Mouse (Mus musculus): ENCODE measurements around the gene Gm42906. TPM values are rescaled to one million over a fixed set of nuclear protein-coding genes. Genes with fewer than 3 reads are reported as not detected.

The Gm42906 gene
- polyA plus RNA-seq, 1 experiment from 2014 or later: not detected

DNA sequence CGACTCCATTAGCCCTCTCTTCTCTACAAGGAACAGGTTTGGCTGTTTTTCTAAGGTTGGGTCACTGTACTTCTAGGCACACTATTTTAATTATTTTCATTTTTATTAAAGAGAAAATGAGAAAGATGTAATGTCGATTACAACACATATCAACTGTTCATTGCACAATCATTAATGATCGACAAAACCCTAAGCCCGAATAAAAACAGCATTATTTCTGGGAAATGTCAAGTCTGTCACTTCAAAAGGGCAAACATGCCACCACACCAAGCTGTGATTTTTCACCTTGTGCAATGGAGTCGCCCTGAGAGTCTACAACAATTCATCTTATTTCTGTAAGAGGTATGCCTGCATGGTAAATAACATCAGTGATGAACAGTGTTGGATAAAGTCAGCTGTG, 21.7 kb downstream of the Gm42906 start:
- Histone ChIP-seq H3K27me3 (ENCODE audit: control insufficient read depth, insufficient read depth, low read length) (no peaks in the 10 kb centered on the region), H3K4me1 (ENCODE audit: control insufficient read depth in 2 of 2, insufficient read depth in 2 of 2, low read length in 2 of 2) (no peaks in the 10 kb centered on the region), H3K4me2 (ENCODE audit: low read length) (no peak overlapping the region), H3K27ac (replicated peaks in 1 of 2; ENCODE audit: control insufficient read depth in 1 of 2, insufficient read depth in 1 of 2, low read depth in 2 of 2, low read length in 2 of 2) (no peak overlapping the region), H3K4me3 (ENCODE audit: control insufficient read depth in 1 of 2, insufficient read depth in 1 of 2, low read depth in 1 of 2, low read length in 2 of 2) (no peak overlapping the region), H3K9me3 (ENCODE audit: control insufficient read depth, low read length) (no peaks in the 10 kb centered on the region), H3K36me3 (ENCODE audit: control insufficient read depth, insufficient read depth, low read length) (no peaks in the 10 kb centered on the region), H3K9ac (ENCODE audit: low read length) (no peak overlapping the region)
- no peak for ATAC-seq (ENCODE audit: insufficient number of reproducible peaks, insufficient read depth, low FRiP score, low read depth)
- 80% methylated on average over 5 of the region's 5 CpGs for WGBS

DNA sequence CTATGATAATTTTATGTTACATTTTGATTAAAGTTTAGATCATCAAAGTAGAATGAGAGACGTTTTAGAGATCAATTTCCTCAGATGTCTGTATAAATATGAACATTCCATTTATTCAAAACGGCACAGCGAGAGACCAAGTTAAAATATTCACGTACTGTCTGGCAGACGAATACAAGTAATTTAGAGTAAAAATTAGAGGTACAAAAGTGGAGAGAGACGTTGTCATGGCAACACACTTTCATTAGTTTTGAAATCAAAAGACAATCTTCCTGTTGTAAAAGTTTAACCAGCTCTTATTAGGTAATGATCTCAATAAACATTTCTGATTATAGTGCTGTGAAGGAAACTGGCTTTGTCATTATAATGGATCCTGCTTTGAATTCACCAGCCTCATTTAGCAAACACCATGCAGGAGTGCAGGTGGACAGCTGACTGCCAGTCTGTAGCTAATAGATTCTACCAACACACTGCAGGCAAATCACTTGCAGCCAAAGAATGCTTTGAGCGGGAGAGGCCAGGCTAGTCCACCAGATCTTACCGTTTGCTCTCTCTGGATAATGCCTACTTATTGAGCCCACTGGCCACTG, 22.6 kb downstream of the Gm42906 start:
- H3K4me3 ChIP-seq (ENCODE audit: control insufficient read depth in 1 of 2, insufficient read depth in 1 of 2, low read depth in 1 of 2, low read length in 2 of 2): no peak overlapping the region
- H3K36me3 ChIP-seq (ENCODE audit: control insufficient read depth, insufficient read depth, low read length): no peaks in the 10 kb centered on the region
- H3K9ac ChIP-seq (ENCODE audit: low read length): no peak overlapping the region
- no peak for ATAC-seq (ENCODE audit: insufficient number of reproducible peaks, insufficient read depth, low FRiP score, low read depth)
- no peak overlapping the region for H3K27ac ChIP-seq (replicated peaks in 1 of 2; ENCODE audit: control insufficient read depth in 1 of 2, insufficient read depth in 1 of 2, low read depth in 2 of 2, low read length in 2 of 2)
- H3K9me3 ChIP-seq (ENCODE audit: control insufficient read depth, low read length): no peaks in the 10 kb centered on the region
- no peak overlapping the region for H3K4me2 ChIP-seq (ENCODE audit: low read length)
- H3K4me1 ChIP-seq (ENCODE audit: control insufficient read depth in 2 of 2, insufficient read depth in 2 of 2, low read length in 2 of 2): no peaks in the 10 kb centered on the region
- no peaks in the 10 kb centered on the region for H3K27me3 ChIP-seq (ENCODE audit: control insufficient read depth, insufficient read depth, low read length)
- whole genome bisulfite sequencing: 82% methylated on average over 8 of the region's 8 CpGs

DNA sequence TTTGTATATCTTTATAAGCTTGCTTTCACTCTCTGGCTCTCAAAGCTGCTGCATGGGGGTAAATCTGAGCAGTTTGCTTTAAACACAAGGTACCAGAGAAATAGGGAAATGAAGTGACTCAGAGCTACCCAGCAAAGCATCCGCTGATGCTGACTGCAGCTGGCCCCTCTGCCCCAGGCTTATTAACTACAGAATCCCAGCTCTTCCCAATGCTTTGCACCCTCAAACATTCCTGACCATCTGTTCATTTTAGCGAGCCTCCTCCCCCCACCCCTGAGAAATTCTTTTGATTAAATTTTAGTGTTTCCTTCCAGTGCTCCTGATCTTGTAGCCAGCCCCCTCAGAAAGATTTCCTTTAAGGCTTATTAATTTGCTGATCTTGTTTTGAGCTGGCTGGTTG, 24.4 kb downstream of the Gm42906 start:
- H3K27me3 ChIP-seq (ENCODE audit: control insufficient read depth, insufficient read depth, low read length): no peaks in the 10 kb centered on the region
- no peak for ATAC-seq (ENCODE audit: insufficient number of reproducible peaks, insufficient read depth, low FRiP score, low read depth)
- no peak overlapping the region for H3K27ac ChIP-seq (replicated peaks in 1 of 2; ENCODE audit: control insufficient read depth in 1 of 2, insufficient read depth in 1 of 2, low read depth in 2 of 2, low read length in 2 of 2)
- no peaks in the 10 kb centered on the region for H3K36me3 ChIP-seq (ENCODE audit: control insufficient read depth, insufficient read depth, low read length)
- no peaks in the 10 kb centered on the region for H3K9me3 ChIP-seq (ENCODE audit: control insufficient read depth, low read length)
- no peak overlapping the region for H3K4me2 ChIP-seq (ENCODE audit: low read length)
- no peaks in the 10 kb centered on the region for H3K4me1 ChIP-seq (ENCODE audit: control insufficient read depth in 2 of 2, insufficient read depth in 2 of 2, low read length in 2 of 2)
- no peak overlapping the region for H3K4me3 ChIP-seq (ENCODE audit: control insufficient read depth in 1 of 2, insufficient read depth in 1 of 2, low read depth in 1 of 2, low read length in 2 of 2)
- WGBS: 57% methylated on average over 2 of the region's 2 CpGs
- no peak overlapping the region for H3K9ac ChIP-seq (ENCODE audit: low read length)

DNA sequence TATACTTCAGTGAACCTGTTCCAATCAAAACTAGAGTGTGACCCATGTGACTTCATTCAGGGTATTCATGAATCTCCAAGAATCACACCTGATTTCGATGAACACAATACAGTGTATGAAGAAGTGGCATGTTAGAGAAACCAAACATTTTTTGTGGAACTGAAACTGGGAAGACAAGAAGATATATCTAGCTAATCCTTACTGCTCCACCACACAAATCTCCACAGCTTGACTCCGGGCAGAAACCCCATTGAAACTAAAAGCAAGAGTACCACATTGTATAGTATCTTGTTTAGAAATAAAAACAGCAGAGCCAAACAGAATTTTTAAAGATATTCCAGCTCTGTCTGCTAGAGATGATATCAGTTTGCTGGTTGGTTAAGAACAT, 27.4 kb downstream of the Gm42906 start:
- no peak overlapping the region for H3K4me3 ChIP-seq (ENCODE audit: control insufficient read depth in 1 of 2, insufficient read depth in 1 of 2, low read depth in 1 of 2, low read length in 2 of 2)
- WGBS: 86% methylated on average over 2 of the region's 2 CpGs
- no peak for ATAC-seq (ENCODE audit: insufficient number of reproducible peaks, insufficient read depth, low FRiP score, low read depth)
- H3K27ac ChIP-seq (replicated peaks in 1 of 2; ENCODE audit: control insufficient read depth in 1 of 2, insufficient read depth in 1 of 2, low read depth in 2 of 2, low read length in 2 of 2): no peak overlapping the region
- no peaks in the 10 kb centered on the region for H3K4me1 ChIP-seq (ENCODE audit: control insufficient read depth in 2 of 2, insufficient read depth in 2 of 2, low read length in 2 of 2)
- H3K4me2 ChIP-seq (ENCODE audit: low read length): no peak overlapping the region
- no peaks in the 10 kb centered on the region for H3K9me3 ChIP-seq (ENCODE audit: control insufficient read depth, low read length)
- no peaks in the 10 kb centered on the region for H3K36me3 ChIP-seq (ENCODE audit: control insufficient read depth, insufficient read depth, low read length)
- H3K27me3 ChIP-seq (ENCODE audit: control insufficient read depth, insufficient read depth, low read length): no peaks in the 10 kb centered on the region
- no peak overlapping the region for H3K9ac ChIP-seq (ENCODE audit: low read length)

DNA sequence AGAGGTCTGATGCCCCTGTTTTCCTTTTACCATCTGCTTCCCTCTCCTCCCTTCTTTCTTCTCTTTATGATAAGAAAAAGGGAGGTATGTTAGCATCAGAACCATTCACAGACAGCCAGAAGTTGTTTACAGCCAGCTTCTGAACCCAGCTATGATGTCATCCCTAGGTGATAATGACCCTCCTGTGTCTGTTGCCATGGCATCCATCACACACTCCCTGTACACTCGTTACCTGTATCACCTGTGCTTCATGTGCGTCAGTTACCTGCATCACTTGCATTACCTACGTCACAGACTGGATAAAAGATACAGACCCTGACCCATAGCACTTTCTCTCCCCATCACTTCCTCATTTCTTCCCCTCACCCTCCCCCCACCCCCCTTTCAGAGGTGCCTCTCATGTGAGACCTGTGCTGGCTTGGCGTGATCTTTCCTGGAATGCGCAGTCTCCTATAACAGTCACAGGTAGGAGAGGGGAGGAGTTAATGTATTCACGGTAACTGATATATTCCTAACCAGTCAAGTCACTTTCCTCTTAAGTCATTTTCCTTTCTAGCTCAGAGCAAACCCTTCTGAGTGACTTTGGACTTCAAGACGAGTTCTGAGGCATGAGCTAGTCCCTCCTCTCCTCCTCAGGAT, 27.9 kb downstream of the Gm42906 start:
- H3K9me3 ChIP-seq (ENCODE audit: control insufficient read depth, low read length): no peaks in the 10 kb centered on the region
- no peak overlapping the region for H3K9ac ChIP-seq (ENCODE audit: low read length)
- WGBS: 69% methylated on average over 7 of the region's 7 CpGs
- H3K4me1 ChIP-seq (ENCODE audit: control insufficient read depth in 2 of 2, insufficient read depth in 2 of 2, low read length in 2 of 2): no peaks in the 10 kb centered on the region
- H3K36me3 ChIP-seq (ENCODE audit: control insufficient read depth, insufficient read depth, low read length): no peaks in the 10 kb centered on the region
- H3K4me2 ChIP-seq (ENCODE audit: low read length): no peak overlapping the region
- H3K27me3 ChIP-seq (ENCODE audit: control insufficient read depth, insufficient read depth, low read length): no peaks in the 10 kb centered on the region
- H3K4me3 ChIP-seq (ENCODE audit: control insufficient read depth in 1 of 2, insufficient read depth in 1 of 2, low read depth in 1 of 2, low read length in 2 of 2): no peak overlapping the region
- no peak overlapping the region for H3K27ac ChIP-seq (replicated peaks in 1 of 2; ENCODE audit: control insufficient read depth in 1 of 2, insufficient read depth in 1 of 2, low read depth in 2 of 2, low read length in 2 of 2)
- no peak for ATAC-seq (ENCODE audit: insufficient number of reproducible peaks, insufficient read depth, low FRiP score, low read depth)

DNA sequence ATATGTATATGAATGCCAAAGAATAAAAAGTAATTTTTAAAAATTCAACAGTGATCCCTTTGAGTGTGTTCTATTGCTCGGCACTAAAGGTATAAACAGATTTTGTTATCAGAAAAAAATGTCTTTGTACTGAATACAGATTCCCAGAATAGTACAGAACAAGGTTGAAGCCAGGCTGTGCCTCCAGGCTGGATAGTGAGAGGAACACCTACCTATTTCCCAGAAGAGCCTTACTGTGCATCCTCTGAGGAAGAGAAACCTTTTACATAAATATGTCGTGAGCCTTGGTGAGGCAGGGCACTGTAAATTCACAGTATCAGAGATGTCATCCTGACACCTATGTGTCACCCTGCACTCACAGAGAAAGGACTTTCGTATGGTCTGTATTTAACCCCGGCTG, 31.8 kb downstream of the Gm42906 start:
- no peak overlapping the region for H3K27ac ChIP-seq (replicated peaks in 1 of 2; ENCODE audit: control insufficient read depth in 1 of 2, insufficient read depth in 1 of 2, low read depth in 2 of 2, low read length in 2 of 2)
- 67% methylated on average over 4 of the region's 4 CpGs for WGBS
- no peak overlapping the region for H3K4me3 ChIP-seq (ENCODE audit: control insufficient read depth in 1 of 2, insufficient read depth in 1 of 2, low read depth in 1 of 2, low read length in 2 of 2)
- no peaks in the 10 kb centered on the region for H3K36me3 ChIP-seq (ENCODE audit: control insufficient read depth, insufficient read depth, low read length)
- no peak overlapping the region for H3K9ac ChIP-seq (ENCODE audit: low read length)
- no peaks in the 10 kb centered on the region for H3K9me3 ChIP-seq (ENCODE audit: control insufficient read depth, low read length)
- no peak overlapping the region for H3K4me2 ChIP-seq (ENCODE audit: low read length)
- no peaks in the 10 kb centered on the region for H3K27me3 ChIP-seq (ENCODE audit: control insufficient read depth, insufficient read depth, low read length)
- ATAC-seq (ENCODE audit: insufficient number of reproducible peaks, insufficient read depth, low FRiP score, low read depth): no peak
- peaks cover 0 to 2% of the 10 kb centered on the region in 2 experiments; a peak in 1 of 4 replicates for H3K4me1 ChIP-seq (ENCODE audit: control insufficient read depth in 2 of 2, insufficient read depth in 2 of 2, low read length in 2 of 2)

DNA sequence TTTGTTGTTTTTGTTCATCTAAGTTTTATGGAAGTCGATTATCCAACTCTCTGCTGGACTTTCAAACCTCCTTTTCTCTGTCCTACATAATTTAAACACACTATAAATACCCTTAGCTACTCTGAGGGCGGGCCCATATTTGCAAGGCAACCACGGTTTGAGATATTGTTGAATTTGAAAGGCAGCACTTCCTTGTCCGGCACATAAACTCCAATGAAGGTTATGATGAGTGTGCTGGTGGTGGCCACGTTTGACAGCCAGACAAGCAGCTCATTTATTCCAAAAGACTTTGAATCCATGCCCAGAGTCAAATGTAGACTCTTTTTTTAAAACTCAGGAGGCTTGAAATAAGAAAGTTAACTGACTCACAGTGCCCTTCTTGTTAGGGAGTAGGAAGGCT, 33.3 kb downstream of the Gm42906 start:
- peaks cover 0 to 2% of the 10 kb centered on the region in 2 experiments; a peak in 1 of 4 replicates for H3K4me1 ChIP-seq (ENCODE audit: control insufficient read depth in 2 of 2, insufficient read depth in 2 of 2, low read length in 2 of 2)

More for the DNA sequence above, 33.3 kb downstream of the Gm42906 start:
- Histone ChIP-seq H3K36me3 (ENCODE audit: control insufficient read depth, insufficient read depth, low read length) (no peaks in the 10 kb centered on the region), H3K27ac (replicated peaks in 1 of 2; ENCODE audit: control insufficient read depth in 1 of 2, insufficient read depth in 1 of 2, low read depth in 2 of 2, low read length in 2 of 2) (peak overlapping the region; percentile 59 to 80; a peak in 3 of 4 replicates), H3K9me3 (ENCODE audit: control insufficient read depth, low read length) (no peaks in the 10 kb centered on the region), H3K27me3 (ENCODE audit: control insufficient read depth, insufficient read depth, low read length) (no peaks in the 10 kb centered on the region), H3K4me3 (ENCODE audit: control insufficient read depth in 1 of 2, insufficient read depth in 1 of 2, low read depth in 1 of 2, low read length in 2 of 2) (no peak overlapping the region), H3K9ac (ENCODE audit: low read length) (no peak overlapping the region), H3K4me2 (ENCODE audit: low read length) (no peak overlapping the region)
- WGBS: 58% methylated on average over 5 of the region's 5 CpGs
- no peak for ATAC-seq (ENCODE audit: insufficient number of reproducible peaks, insufficient read depth, low FRiP score, low read depth)
